Mouse (Mus musculus) liver, embryonic 14.5 days (tissue): ENCODE measurements around the gene Dnah8.

Source experiments
- CTCF ChIP-seq: IDR thresholded peaks from 2 replicates; pipeline ENCODE4 v1.5.1; 2016; ENCODE audit warnings: antibody characterized with exemption, low read depth, control low read depth
- EP300 ChIP-seq: IDR thresholded peaks from 2 replicates; pipeline ENCODE4 v1.6.1; 2016; ENCODE audit warnings: antibody characterized with exemption, low read depth

DNA sequence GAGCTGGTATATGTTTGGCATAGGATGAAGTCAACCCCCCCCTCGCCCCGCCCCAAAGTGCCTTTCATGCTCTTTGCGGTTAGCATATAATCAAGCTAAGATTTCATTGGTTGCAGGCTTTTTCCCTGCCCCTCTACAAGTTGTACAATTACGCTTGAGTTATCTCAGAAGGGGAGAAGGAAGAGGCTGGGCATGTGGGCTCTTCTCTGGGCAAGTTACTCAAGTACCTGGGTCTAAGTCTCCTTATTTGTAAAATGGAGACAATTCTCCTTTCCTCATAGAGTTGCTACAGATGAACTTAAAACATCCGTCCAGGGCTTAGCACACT lies 14.2 kb upstream of the Dnah8 start:
- TF ChIP-seq CTCF = no peak
- no peak for TF ChIP-seq EP300
